Mouse (Mus musculus) MEL (cell line): Measurements from ENCODE around the gene Fut1. TPM values are rescaled to one million over a fixed set of nuclear protein-coding genes. Genes with fewer than 3 reads are reported as not detected.

ENCODE experiments used
- DNase-seq: peaks from one replicate; pipeline ENCODE4 v3.0.0; 2011; ENCODE audit warnings: low read depth, low spot score
- H3K27ac ChIP-seq: 2 replicates; pipeline ENCODE4 v1.5.1; 2012; ENCODE audit warnings: low read depth, mild to moderate bottlenecking, control low read depth, low read length, moderate library complexity; ENCODE audit not compliant: control insufficient read depth
- H3K27me3 ChIP-seq, 2 experiments: fragments of 150-350 bp in 1 of 2; sonication (generic) in 1 of 2; 2 replicates each; pipeline ENCODE4 v1.6.1; 2012; ENCODE audit warnings: low read length in 2 of 2, mild to moderate bottlenecking in 2 of 2, improper control_type of control experiment in 1 of 2, moderate library complexity in 1 of 2; ENCODE audit not compliant: insufficient read depth in 2 of 2, control insufficient read depth in 1 of 2
- H3K36me3 ChIP-seq, 2 experiments: 2 replicates each; pipeline ENCODE4 v1.6.1; 2012 to 2014; ENCODE audit warnings: low read length in 2 of 2, improper control_type of control experiment in 1 of 2, inconsistent platforms in 1 of 2, mild to moderate bottlenecking in 1 of 2; ENCODE audit not compliant: insufficient read depth in 2 of 2, control insufficient read depth in 1 of 2
- H3K4me1 ChIP-seq, 2 experiments: fragments of 150-350 bp in 1 of 2; sonication (generic) in 1 of 2; 2 replicates each; pipeline ENCODE4 v1.6.1; 2012; ENCODE audit warnings: low read length in 2 of 2, improper control_type of control experiment in 1 of 2, mild to moderate bottlenecking in 1 of 2; ENCODE audit not compliant: insufficient read depth in 2 of 2, control insufficient read depth in 1 of 2
- H3K4me3 ChIP-seq, 2 experiments: fragments of 150-350 bp in 1 of 2; sonication (generic) in 1 of 2; 2 replicates each; pipeline ENCODE4 v1.5.1; 2012; ENCODE audit warnings: low read depth in 2 of 2, low read length in 2 of 2, mild to moderate bottlenecking in 2 of 2, moderate library complexity in 2 of 2, control low read depth in 1 of 2, improper control_type of control experiment in 1 of 2; ENCODE audit not compliant: control insufficient read depth in 1 of 2, insufficient read depth in 1 of 2
- H3K79me2 ChIP-seq: 2 replicates; pipeline ENCODE4 v1.6.1; 2012; ENCODE audit warnings: mild to moderate bottlenecking, low read length, moderate library complexity; ENCODE audit not compliant: control insufficient read depth, poor library complexity, insufficient read depth
- H3K9ac ChIP-seq: 2 replicates; pipeline ENCODE4 v1.6.1; 2012; ENCODE audit warnings: low read depth, mild to moderate bottlenecking, control low read depth, low read length, moderate library complexity; ENCODE audit not compliant: control insufficient read depth, poor library complexity, severe bottlenecking
- H3K9me3 ChIP-seq: fragments of 150-350 bp; sonication (generic); replicated peaks from 2 replicates; pipeline ENCODE4 v1.6.1; 2012; ENCODE audit warnings: mild to moderate bottlenecking, low read length, improper control_type of control experiment, moderate library complexity; ENCODE audit not compliant: insufficient read depth
- BHLHE40 ChIP-seq: IDR thresholded peaks from 2 replicates; pipeline ENCODE4 v1.6.1; 2012; ENCODE audit warnings: low read depth, mild to moderate bottlenecking, inconsistent platforms, low read length, improper control_type of control experiment, borderline replicate concordance
- CHD2 ChIP-seq: IDR thresholded peaks from 2 replicates; pipeline ENCODE4 v1.6.1; 2011; ENCODE audit warnings: low read length, improper control_type of control experiment
- EP300 ChIP-seq, 2 experiments: IDR thresholded peaks; 2 replicates each; pipeline ENCODE4 v1.6.1; 2011; ENCODE audit warnings: improper control_type of control experiment in 2 of 2, low read length in 2 of 2, low read depth in 1 of 2, mild to moderate bottlenecking in 1 of 2
- ETS1 ChIP-seq: IDR thresholded peaks from 2 replicates; pipeline ENCODE4 v1.6.1; 2012; ENCODE audit warnings: low read depth, mild to moderate bottlenecking, inconsistent platforms, low read length, improper control_type of control experiment, moderate library complexity
- GATA1 ChIP-seq: IDR thresholded peaks from 2 replicates; pipeline ENCODE4 v1.6.1; 2011; ENCODE audit warnings: low read depth, low read length, improper control_type of control experiment
- JUND ChIP-seq: IDR thresholded peaks from 2 replicates; pipeline ENCODE4 v1.6.1; 2011; ENCODE audit warnings: low read depth, mild to moderate bottlenecking, improper control_type of control experiment, low read length
- KAT2A ChIP-seq: conservative IDR thresholded peaks from 2 replicates; pipeline ENCODE4 v1.6.1; 2012; ENCODE audit warnings: low read depth, low read length, improper control_type of control experiment, inconsistent platforms
- MAFK ChIP-seq: IDR thresholded peaks from 2 replicates; pipeline ENCODE4 v1.6.1; 2011; ENCODE audit warnings: low read depth, mild to moderate bottlenecking, low read length, improper control_type of control experiment, borderline replicate concordance
- MAX ChIP-seq: IDR thresholded peaks from 2 replicates; pipeline ENCODE4 v1.6.1; 2011; ENCODE audit warnings: low read length, improper control_type of control experiment
- MAZ ChIP-seq: IDR thresholded peaks from 2 replicates; pipeline ENCODE4 v1.6.1; 2012; ENCODE audit warnings: low read depth, mild to moderate bottlenecking, inconsistent platforms, low read length, improper control_type of control experiment
- MEF2A ChIP-seq: IDR thresholded peaks from 2 replicates; pipeline ENCODE4 v1.6.1; 2014; ENCODE audit warnings: low read depth, mild to moderate bottlenecking, inconsistent platforms, low read length, improper control_type of control experiment; ENCODE audit not compliant: poor library complexity, insufficient replicate concordance, severe bottlenecking; ENCODE audit errors: extremely low read depth
- MXI1 ChIP-seq: IDR thresholded peaks from 2 replicates; pipeline ENCODE4 v1.6.1; 2011; ENCODE audit warnings: mild to moderate bottlenecking, low read depth, low read length, improper control_type of control experiment
- MYC ChIP-seq: IDR thresholded peaks from 2 replicates; pipeline ENCODE4 v1.6.1; 2011; ENCODE audit warnings: low read depth, mild to moderate bottlenecking, low read length, improper control_type of control experiment, moderate library complexity
- NRF1 ChIP-seq: IDR thresholded peaks from 2 replicates; pipeline ENCODE4 v1.6.1; 2014; ENCODE audit warnings: low read depth, mild to moderate bottlenecking, inconsistent platforms, low read length, improper control_type of control experiment, moderate library complexity; ENCODE audit not compliant: poor library complexity, insufficient read depth, severe bottlenecking
- POLR2A ChIP-seq, 2 experiments: IDR thresholded peaks; 2 replicates each; pipeline ENCODE4 v1.6.1; 2011 to 2012; ENCODE audit warnings: low read length in 2 of 2, mild to moderate bottlenecking in 2 of 2, control low read depth in 1 of 2, improper control_type of control experiment in 1 of 2, low read depth in 1 of 2, moderate library complexity in 1 of 2; ENCODE audit not compliant: control insufficient read depth in 1 of 2, insufficient read depth in 1 of 2, poor library complexity in 1 of 2
- POLR2AphosphoS2 ChIP-seq: IDR thresholded peaks from 2 replicates; pipeline ENCODE4 v1.6.1; 2011; ENCODE audit warnings: low read length, improper control_type of control experiment
- RCOR1 ChIP-seq: IDR thresholded peaks from 2 replicates; pipeline ENCODE4 v1.6.1; 2012; ENCODE audit warnings: low read depth, mild to moderate bottlenecking, inconsistent platforms, low read length, improper control_type of control experiment
- SIN3A ChIP-seq: IDR thresholded peaks from 2 replicates; pipeline ENCODE4 v1.6.1; 2012; ENCODE audit warnings: low read length, improper control_type of control experiment, inconsistent platforms
- SMC3 ChIP-seq: IDR thresholded peaks from 2 replicates; pipeline ENCODE4 v1.6.1; 2011; ENCODE audit warnings: low read depth, low read length, improper control_type of control experiment
- TAL1 ChIP-seq: IDR thresholded peaks from 2 replicates; pipeline ENCODE4 v1.6.1; 2012; ENCODE audit warnings: mild to moderate bottlenecking, inconsistent platforms, low read length, moderate library complexity, mixed read lengths
- TBP ChIP-seq: IDR thresholded peaks from 2 replicates; pipeline ENCODE4 v1.8.0; 2011; ENCODE audit warnings: low read depth, low read length, improper control_type of control experiment
- TCF12 ChIP-seq: IDR thresholded peaks from 2 replicates; pipeline ENCODE4 v1.6.1; 2014; ENCODE audit warnings: low read depth, mild to moderate bottlenecking, inconsistent platforms, low read length, improper control_type of control experiment, moderate library complexity
- USF1 ChIP-seq: IDR thresholded peaks from 2 replicates; pipeline ENCODE4 v1.6.1; 2014; ENCODE audit warnings: low read depth, mild to moderate bottlenecking, inconsistent platforms, low read length, improper control_type of control experiment, moderate library complexity
- ZC3H11A ChIP-seq: IDR thresholded peaks from 2 replicates; pipeline ENCODE4 v1.6.1; 2012; ENCODE audit warnings: low read depth, mild to moderate bottlenecking, inconsistent platforms, low read length, improper control_type of control experiment
- ZMIZ1 ChIP-seq: IDR thresholded peaks from 2 replicates; pipeline ENCODE4 v1.6.1; 2012; ENCODE audit warnings: low read depth, mild to moderate bottlenecking, inconsistent platforms, low read length, improper control_type of control experiment, moderate library complexity
- polyA plus RNA-seq, 2 experiments: library from polyadenylated mRNA; stranded (reverse) in 1 of 2; unstranded in 1 of 2; fragments of >175 nt in 1 of 2; fragments of >200 nt in 1 of 2; gene quantifications; 2 replicates each; pipeline versions ENCODE4 v1.2.1 to v1.2.4; 2012; ENCODE audit warnings: low replicate concordance in 2 of 2, low read depth in 1 of 2; ENCODE audit not compliant: insufficient read length in 2 of 2, insufficient read depth in 1 of 2, missing spikeins in 1 of 2
- total RNA-seq: library from RNA; depleted of rRNA; stranded (reverse); fragments of 300-350 nt; gene quantifications from 2 replicates; pipeline ENCODE4 v1.2.3, GENCODE M21; 2012

The Fut1 gene
- total and polyA plus RNA-seq, 3 experiments, result 0.04 TPM; not detected in 2

- Histone ChIP-seq H3K9ac (peak overlapping the region; percentile 39), H3K4me3 (peak overlapping the region; percentile 28 to 52), H3K79me2 (peaks cover 10% of the 10 kb centered on the region), H3K36me3 (peaks cover 0 to 14% of the 10 kb centered on the region in 2 experiments; a peak in 2 of 4 replicates), H3K9me3 (no peaks in the 10 kb centered on the region), H3K27ac (peak overlapping the region; percentile 90), H3K27me3 (no peaks in the 10 kb centered on the region), H3K4me1 (peaks cover 8 to 24% of the 10 kb centered on the region in 2 experiments)
- DNase-seq, result peak; percentile 90
- TF ChIP-seq ZMIZ1, result peak; percentile 99
- peak; percentile 52 for TF ChIP-seq MAX
- peak; percentile 78 for TF ChIP-seq SIN3A
- TF ChIP-seq CHD2, result no peak
- peak; percentile 92 for TF ChIP-seq TBP
- peak; percentile 54; the same call in 1 of the 2 replicates for TF ChIP-seq MEF2A
- peak; percentile 13; the same call in 1 of the 2 replicates for TF ChIP-seq BHLHE40
- TF ChIP-seq MAFK, result 0 out of 2 replicates have a peak, but pooled peaks have one; percentile 42
- TF ChIP-seq JUND, result no peak
- peak; percentile 51; the same call in 1 of the 2 replicates for TF ChIP-seq POLR2AphosphoS2
- TF ChIP-seq MYC, result 0 out of 2 replicates have a peak, but pooled peaks have one; percentile 37
- TF ChIP-seq TCF12, result peak; percentile 79
- no peak for TF ChIP-seq NRF1
- TF ChIP-seq ZC3H11A, result no peak
- peak; percentile 84 for TF ChIP-seq ETS1
- peak in 1 of 2 experiments; percentile 65; a peak in 2 of 4 replicates for TF ChIP-seq POLR2A (IDR thresholded peaks at IDR 0.05; ENCODE audit: control insufficient read depth in 1 of 2, insufficient read depth in 1 of 2, low read depth in 1 of 2, low read length in 2 of 2, poor library complexity in 1 of 2)
- 0 out of 2 replicates have a peak, but pooled peaks have one; percentile 14 for TF ChIP-seq KAT2A
- TF ChIP-seq EP300 (IDR thresholded peaks at IDR 0.05; ENCODE audit: low read depth in 1 of 2, low read length in 2 of 2), result peak; percentile 70 to 80; a peak in 3 of 4 replicates
- TF ChIP-seq GATA1, result peak; percentile 91
- TF ChIP-seq SMC3, result no peak
- TF ChIP-seq TAL1, result peak; percentile 62
- TF ChIP-seq USF1, result 0 out of 2 replicates have a peak, but pooled peaks have one; percentile 11
- TF ChIP-seq MXI1, result peak; percentile 46; the same call in 1 of the 2 replicates
- no peak; the same call in 1 of the 2 replicates for TF ChIP-seq MAZ
- no peak for TF ChIP-seq RCOR1
Observed at GRCm38 (mm10) chr7:45568601-45569473, 48.3 kb upstream of the Fut1 start.
